Mouse (Mus musculus): ENCODE results near the gene Mybpc3. TPM values are rescaled to one million over a fixed set of nuclear protein-coding genes. Genes with fewer than 3 reads are reported as not detected.

Gene Mybpc3
- polyA plus RNA-seq, 1 experiment, result 0.14 TPM

DNA sequence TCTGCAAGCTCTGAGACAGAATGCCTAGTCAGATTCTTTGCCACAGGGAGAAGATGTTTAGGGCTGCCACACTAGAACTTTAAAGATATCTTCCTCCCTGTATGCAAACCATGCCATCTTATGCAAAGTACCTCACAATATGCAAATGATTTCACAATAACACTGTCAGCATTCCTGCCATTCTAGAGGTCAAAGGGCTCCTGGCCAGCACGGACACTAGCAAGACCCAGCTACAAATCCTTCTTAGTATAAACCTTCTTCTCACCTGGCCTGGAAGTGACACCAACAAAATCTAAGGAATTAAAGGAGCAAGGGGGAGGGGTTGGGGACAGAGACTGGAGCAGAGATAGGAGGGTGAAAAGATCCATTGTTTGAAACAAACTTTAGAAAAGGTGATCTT is 45.9 kb upstream of the Mybpc3 start:
- peak; percentile 66 for DNase-seq
- 19% methylated on average over 1 of the region's 1 CpGs for WGBS

DNA sequence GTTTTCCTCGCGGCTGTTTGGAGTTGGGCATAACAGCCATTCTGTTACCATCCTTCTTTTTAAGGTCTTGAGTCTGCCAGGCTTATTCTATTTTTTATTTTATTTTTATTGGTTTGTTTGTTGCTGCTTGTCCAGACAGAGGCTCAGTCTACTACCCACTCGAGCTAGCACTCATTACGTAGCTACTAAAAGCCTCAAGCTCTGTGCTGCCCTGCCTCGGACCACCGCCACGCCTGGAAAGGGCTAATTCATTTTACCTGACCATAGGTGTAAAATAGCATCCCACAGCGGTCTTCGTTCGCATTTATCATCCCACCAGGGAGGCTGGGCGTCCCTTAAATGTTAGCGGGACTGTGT is 40.0 kb upstream of the Mybpc3 start:
- TF ChIP-seq POLR2A (IDR thresholded peaks at IDR 0.05; ENCODE audit: low read depth, low read length), result no peak
- TF ChIP-seq CTCF (conservative IDR thresholded peaks at IDR 0.05; ENCODE audit: insufficient read depth, insufficient read length, low read depth, low read length), result no peak
- no peaks in the 10 kb centered on the region for H3K36me3 ChIP-seq (ENCODE audit: control insufficient read depth, insufficient read depth, low read length)

More for the DNA sequence above, 45.9 kb upstream of the Mybpc3 start:
- Histone ChIP-seq H3K27ac (ENCODE audit: insufficient read depth, low read depth, low read length) (no peak overlapping the region), H3K27me3 (replicated peaks; ENCODE audit: control insufficient read depth, insufficient read depth, low read length) (no peaks in the 10 kb centered on the region), H3K36me3 (ENCODE audit: control insufficient read depth, insufficient read depth, low read length) (no peaks in the 10 kb centered on the region), H3K4me1 (ENCODE audit: control insufficient read depth, insufficient read depth, low read length) (peaks cover 7% of the 10 kb centered on the region; the same call in 1 of the 2 replicates), H3K4me3 (ENCODE audit: insufficient read depth, low read depth, low read length) (no peak overlapping the region)
- TF ChIP-seq CTCF (conservative IDR thresholded peaks at IDR 0.05; ENCODE audit: insufficient read depth, insufficient read length, low read depth, low read length), result no peak
- TF ChIP-seq POLR2A (IDR thresholded peaks at IDR 0.05; ENCODE audit: low read depth, low read length), result no peak

GRCm38 (mm10) chr2:91078314-91079025 is 39.5 kb upstream of the Mybpc3 start:
- no peaks in the 10 kb centered on the region for H3K27me3 ChIP-seq (replicated peaks; ENCODE audit: control insufficient read depth, insufficient read depth, low read length)
- no peaks in the 10 kb centered on the region; the same call in 1 of the 2 replicates for H3K4me1 ChIP-seq (ENCODE audit: control insufficient read depth, insufficient read depth, low read length)
- TF ChIP-seq CTCF (conservative IDR thresholded peaks at IDR 0.05; ENCODE audit: insufficient read depth, insufficient read length, low read depth, low read length), result no peak
- TF ChIP-seq POLR2A (IDR thresholded peaks at IDR 0.05; ENCODE audit: low read depth, low read length), result no peak
- peak overlapping the region; percentile 54 for H3K4me3 ChIP-seq (ENCODE audit: insufficient read depth, low read depth, low read length)
- H3K27ac ChIP-seq (ENCODE audit: insufficient read depth, low read depth, low read length), result no peak overlapping the region
- 2% methylated on average over 28 of the region's 36 CpGs for WGBS
- H3K36me3 ChIP-seq (ENCODE audit: control insufficient read depth, insufficient read depth, low read length), result no peaks in the 10 kb centered on the region
- no peak for DNase-seq

More for the DNA sequence above, 40.0 kb upstream of the Mybpc3 start:
- Histone ChIP-seq H3K4me1 (ENCODE audit: control insufficient read depth, insufficient read depth, low read length) (no peaks in the 10 kb centered on the region; the same call in 1 of the 2 replicates), H3K4me3 (ENCODE audit: insufficient read depth, low read depth, low read length) (peak overlapping the region; percentile 54), H3K27ac (ENCODE audit: insufficient read depth, low read depth, low read length) (no peak overlapping the region), H3K27me3 (replicated peaks; ENCODE audit: control insufficient read depth, insufficient read depth, low read length) (no peaks in the 10 kb centered on the region)
- 30% methylated on average over 12 of the region's 12 CpGs for WGBS
- DNase-seq, result no peak

GRCm38 (mm10) chr2:91079026-91079384 is 38.9 kb upstream of the Mybpc3 start:
- no peak overlapping the region for H3K27ac ChIP-seq (ENCODE audit: insufficient read depth, low read depth, low read length)
- 40% methylated on average over 5 of the region's 5 CpGs for WGBS
- DNase-seq, result no peak

DNA sequence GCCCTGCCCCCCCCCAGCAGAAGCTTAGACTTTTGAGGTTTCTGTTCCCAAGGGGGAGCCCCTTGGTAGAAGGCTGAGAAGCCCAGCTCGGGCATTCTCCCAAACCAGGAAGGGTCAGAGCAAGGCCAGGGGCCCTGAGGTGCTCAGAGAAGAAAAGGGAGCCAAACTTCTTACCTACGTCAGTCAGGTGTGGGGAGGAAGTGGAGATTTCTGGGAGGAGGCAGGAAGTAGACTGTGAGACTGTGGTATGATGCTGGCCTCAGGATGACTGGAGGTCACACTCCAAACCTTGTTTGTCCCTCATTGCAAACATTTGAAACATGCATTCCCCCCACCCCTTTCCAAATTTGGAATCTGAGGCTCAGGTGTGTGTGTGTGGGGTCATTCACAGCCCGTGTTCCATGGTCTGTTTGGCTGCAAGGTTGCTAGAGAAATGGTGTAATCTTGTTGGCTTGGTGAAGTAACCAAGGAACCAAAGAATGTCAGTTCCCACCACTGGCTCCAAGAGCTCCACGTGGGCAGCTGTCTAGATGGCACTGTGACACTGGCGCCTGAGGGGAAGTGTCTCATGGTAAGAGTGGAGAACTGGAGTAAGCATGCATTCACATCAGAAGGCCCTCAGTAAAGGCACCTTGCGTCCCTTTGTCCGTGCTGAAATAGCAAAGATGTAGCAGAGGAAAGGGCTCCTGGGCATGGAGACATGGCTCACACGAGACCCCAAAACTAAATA is 37.0 kb upstream of the Mybpc3 start:
- 80% methylated on average over 8 of the region's 8 CpGs for WGBS
- Histone ChIP-seq H3K27me3 (replicated peaks; ENCODE audit: control insufficient read depth, insufficient read depth, low read length) (no peaks in the 10 kb centered on the region), H3K4me3 (ENCODE audit: insufficient read depth, low read depth, low read length) (no peak overlapping the region), H3K27ac (ENCODE audit: insufficient read depth, low read depth, low read length) (no peak overlapping the region), H3K4me1 (ENCODE audit: control insufficient read depth, insufficient read depth, low read length) (no peaks in the 10 kb centered on the region; the same call in 1 of the 2 replicates), H3K36me3 (ENCODE audit: control insufficient read depth, insufficient read depth, low read length) (no peaks in the 10 kb centered on the region)
- DNase-seq, result no peak
- TF ChIP-seq CTCF (conservative IDR thresholded peaks at IDR 0.05; ENCODE audit: insufficient read depth, insufficient read length, low read depth, low read length) (no peak), POLR2A (IDR thresholded peaks at IDR 0.05; ENCODE audit: low read depth, low read length) (no peak)

More at GRCm38 (mm10) chr2:91079026-91079384, 38.9 kb upstream of the Mybpc3 start:
- H3K4me1 ChIP-seq (ENCODE audit: control insufficient read depth, insufficient read depth, low read length), result no peaks in the 10 kb centered on the region; the same call in 1 of the 2 replicates
- no peaks in the 10 kb centered on the region for H3K36me3 ChIP-seq (ENCODE audit: control insufficient read depth, insufficient read depth, low read length)
- peak overlapping the region; percentile 52; the same call in 1 of the 2 replicates for H3K4me3 ChIP-seq (ENCODE audit: insufficient read depth, low read depth, low read length)
- TF ChIP-seq POLR2A (IDR thresholded peaks at IDR 0.05; ENCODE audit: low read depth, low read length) (no peak), CTCF (conservative IDR thresholded peaks at IDR 0.05; ENCODE audit: insufficient read depth, insufficient read length, low read depth, low read length) (no peak)
- H3K27me3 ChIP-seq (replicated peaks; ENCODE audit: control insufficient read depth, insufficient read depth, low read length), result no peaks in the 10 kb centered on the region

GRCm38 (mm10) chr2:91081775-91082695 is 35.9 kb upstream of the Mybpc3 start, which contains the start of gene Spi1:
Gene Spi1 (plus strand): TSS chr2:91082390.
- Histone ChIP-seq H3K4me1 (ENCODE audit: control insufficient read depth, insufficient read depth, low read length) (no peaks in the 10 kb centered on the region; the same call in 1 of the 2 replicates), H3K27me3 (replicated peaks; ENCODE audit: control insufficient read depth, insufficient read depth, low read length) (no peaks in the 10 kb centered on the region), H3K27ac (ENCODE audit: insufficient read depth, low read depth, low read length) (peak within 1 kb of the TSS; percentile 61), H3K36me3 (ENCODE audit: control insufficient read depth, insufficient read depth, low read length) (no peaks in the 10 kb centered on the region), H3K4me3 (ENCODE audit: insufficient read depth, low read depth, low read length) (no peak within 1 kb of the TSS)
- 70% methylated on average over 13 of the region's 13 CpGs for WGBS
- no peak for DNase-seq
- TF ChIP-seq CTCF (conservative IDR thresholded peaks at IDR 0.05; ENCODE audit: insufficient read depth, insufficient read length, low read depth, low read length) (no peak), POLR2A (IDR thresholded peaks at IDR 0.05; ENCODE audit: low read depth, low read length) (no peak)

Measured in kidney, adult 2 months (tissue).